ENCODE assay signal across 23 mouse cellular contexts in genomic region chr8:53962993-53963392, GRCm38 (mm10).
"Had no signal": no experiment of that assay in that cellular context is flagged by ENCODE, and none has a peak within 500 bp of the region (broad histone marks: within the 10 kb centered on the region; RNA-seq: fewer than 3 reads in every experiment).

No protein-coding gene starts in this region.

- H3K9me3 ChIP-seq: heart, embryonic 13.5 days; heart, embryonic 15.5 days; hindbrain, embryonic 13.5 days; hindbrain, embryonic 15.5 days; limb, embryonic 10.5 days; limb, embryonic 12.5 days; liver, embryonic 13.5 days had no signal

- ATAC-seq: hindbrain, postnatal 0 days had no signal

- H3K9ac ChIP-seq: heart, embryonic 13.5 days; heart, embryonic 15.5 days; hindbrain, embryonic 13.5 days; hindbrain, embryonic 15.5 days; limb, embryonic 12.5 days; liver, embryonic 13.5 days had no signal

- H3K4me3 ChIP-seq: heart, embryonic 13.5 days; heart, embryonic 15.5 days; hindbrain, embryonic 13.5 days; hindbrain, embryonic 15.5 days; layer of hippocampus, adult 2 months; left cerebral cortex, adult 2 months; limb, embryonic 10.5 days; limb, embryonic 12.5 days; liver, embryonic 13.5 days had no signal

- H3K27ac ChIP-seq: heart, embryonic 13.5 days; heart, embryonic 15.5 days; hindbrain, embryonic 13.5 days; hindbrain, embryonic 15.5 days; hindbrain, postnatal 0 days; layer of hippocampus, adult 2 months; left cerebral cortex, adult 2 months; limb, embryonic 10.5 days; limb, embryonic 12.5 days; liver, embryonic 13.5 days had no signal

- H3K27me3 ChIP-seq: heart, embryonic 13.5 days; heart, embryonic 15.5 days; hindbrain, embryonic 13.5 days; hindbrain, embryonic 15.5 days; limb, embryonic 12.5 days; liver, embryonic 13.5 days had no signal

- H3K4me2 ChIP-seq: heart, embryonic 11.5 days; heart, embryonic 13.5 days; heart, embryonic 15.5 days; hindbrain, embryonic 13.5 days; hindbrain, embryonic 15.5 days; limb, embryonic 12.5 days; liver, embryonic 11.5 days; liver, embryonic 13.5 days had no signal

- H3K36me3 ChIP-seq: heart, embryonic 13.5 days; heart, embryonic 15.5 days; hindbrain, embryonic 13.5 days; hindbrain, embryonic 15.5 days; limb, embryonic 10.5 days; limb, embryonic 12.5 days; liver, embryonic 13.5 days had no signal

- DNase-seq: gastrocnemius, postnatal 14 days; gastrocnemius, postnatal 36 days; heart, adult 18-20 months; heart, postnatal 14 days; heart, postnatal 36 days; kidney, adult 18-20 months; kidney, adult 8-10 months; kidney, postnatal 10 days; kidney, postnatal 25 days; kidney, postnatal 4 days; liver; liver, embryonic 13.5 days had no signal

- H3K4me1 ChIP-seq: heart, embryonic 13.5 days; hindbrain, embryonic 13.5 days; hindbrain, embryonic 15.5 days; limb, embryonic 10.5 days; limb, embryonic 12.5 days; liver, embryonic 13.5 days had no signal
